Mouse (Mus musculus) monocyte, adult 2 months (primary cell): ENCODE data around the gene 4930452B06Rik.

Experiments used
- DNase-seq, 2 experiments: peaks; one replicate each; pipeline ENCODE4 v3.0.0; 2022; ENCODE audit warnings: low spot score in 2 of 2, low read depth in 1 of 2

The 4930452B06Rik gene

GRCm38 (mm10) chr14:8536024-8536423, 130.0 kb downstream of the 4930452B06Rik start:
- no peak for DNase-seq

- DNase-seq = no peak
Measured at GRCm38 (mm10) chr14:8525232-8525631, 140.8 kb downstream of the 4930452B06Rik start.

- DNase-seq = no peak
Measured at GRCm38 (mm10) chr14:8517681-8518080, 148.4 kb downstream of the 4930452B06Rik start.

- DNase-seq = no peak
Measured at GRCm38 (mm10) chr14:8514071-8514470, 152.0 kb downstream of the 4930452B06Rik start.

GRCm38 (mm10) chr14:8511276-8511675, 154.8 kb downstream of the 4930452B06Rik start:
- DNase-seq = no peak

- DNase-seq = no peak
Measured at GRCm38 (mm10) chr14:8510288-8510959, 155.6 kb downstream of the 4930452B06Rik start.

GRCm38 (mm10) chr14:8508669-8509068, 157.4 kb downstream of the 4930452B06Rik start:
- DNase-seq = no peak

GRCm38 (mm10) chr14:8504206-8504605, 161.8 kb downstream of the 4930452B06Rik start:
- DNase-seq = no peak

- DNase-seq = no peak
Measured at GRCm38 (mm10) chr14:8503345-8503744, 162.7 kb downstream of the 4930452B06Rik start.

- DNase-seq = no peak
Measured at GRCm38 (mm10) chr14:8502496-8502895, 163.5 kb downstream of the 4930452B06Rik start.

- DNase-seq = no peak
Measured at GRCm38 (mm10) chr14:8495691-8496090, 170.3 kb downstream of the 4930452B06Rik start.

- DNase-seq = no peak
Measured at GRCm38 (mm10) chr14:8494952-8495351, 171.1 kb downstream of the 4930452B06Rik start.

GRCm38 (mm10) chr14:8494260-8494659, 171.8 kb downstream of the 4930452B06Rik start:
- no peak for DNase-seq

- no peak for DNase-seq
Measured at GRCm38 (mm10) chr14:8478098-8478497, 187.9 kb downstream of the 4930452B06Rik start.

GRCm38 (mm10) chr14:8477348-8477747, 188.7 kb downstream of the 4930452B06Rik start:
- DNase-seq = no peak

GRCm38 (mm10) chr14:8476606-8477005, 189.4 kb downstream of the 4930452B06Rik start:
- DNase-seq = no peak

GRCm38 (mm10) chr14:8475851-8476250, 190.2 kb downstream of the 4930452B06Rik start:
- DNase-seq = no peak

- no peak for DNase-seq
Measured at GRCm38 (mm10) chr14:8472884-8473283, 193.2 kb downstream of the 4930452B06Rik start.

- no peak for DNase-seq
Measured at GRCm38 (mm10) chr14:8464401-8465154, 201.5 kb downstream of the 4930452B06Rik start.

GRCm38 (mm10) chr14:8462973-8463372, 203.1 kb downstream of the 4930452B06Rik start:
- no peak for DNase-seq

- no peak for DNase-seq
Measured at GRCm38 (mm10) chr14:8462321-8462909, 203.6 kb downstream of the 4930452B06Rik start.
